Mouse (Mus musculus): ENCODE data around the gene Usp47.

Usp47 gene

DNA sequence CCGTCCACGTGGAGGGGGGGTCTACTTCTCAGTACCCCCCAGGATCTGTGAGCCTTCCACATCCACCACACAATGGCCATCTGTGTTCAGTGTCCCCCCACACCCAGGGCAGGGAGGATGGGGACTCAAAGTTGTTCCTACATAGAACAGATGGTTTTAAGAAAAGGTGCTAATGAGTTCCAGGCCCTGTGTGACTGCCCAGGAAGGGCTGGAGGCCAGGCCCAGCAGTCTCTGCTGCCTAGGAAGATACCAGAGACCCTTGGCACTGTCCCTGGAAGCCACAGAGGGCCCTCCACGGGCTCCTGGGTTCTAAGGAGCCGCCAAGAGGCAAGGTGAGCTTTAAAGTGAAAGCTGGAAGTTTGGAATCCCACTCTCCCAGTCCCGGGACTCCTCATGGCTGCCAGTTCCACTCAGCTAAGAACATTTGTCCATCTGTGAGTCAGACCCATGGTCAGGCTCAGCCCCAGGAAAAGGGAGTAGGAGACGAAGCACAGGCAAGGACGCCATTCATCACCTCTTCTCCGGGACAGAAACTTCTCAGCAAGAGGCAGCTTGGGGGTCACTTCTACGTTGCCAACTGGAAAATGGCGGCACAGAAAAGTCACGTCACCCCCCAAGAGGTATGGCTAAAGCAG lies 98.7 kb downstream of the Usp47 start:
- DNase-seq (ENCODE audit: low spot score), result no peak

DNA sequence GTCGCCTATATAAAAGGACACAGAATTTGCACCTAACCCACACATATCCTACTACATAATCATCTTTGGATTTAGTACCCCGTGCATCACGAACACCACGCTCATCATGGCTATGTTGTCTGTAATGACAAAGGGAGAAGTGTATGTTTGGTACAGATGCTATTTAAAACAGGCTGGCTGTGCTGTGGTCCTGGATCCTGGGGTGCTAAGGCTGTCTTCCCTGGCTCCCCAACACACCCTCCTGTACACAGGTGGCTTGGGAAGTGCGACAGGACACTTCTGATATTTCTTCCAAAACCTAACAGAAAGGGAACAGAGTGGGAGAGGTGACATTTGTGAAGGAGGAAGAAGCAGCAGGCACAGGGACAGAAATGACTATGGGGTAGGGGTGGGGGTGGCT lies 100.3 kb downstream of the Usp47 start:
- DNase-seq (ENCODE audit: low spot score), result no peak

DNA sequence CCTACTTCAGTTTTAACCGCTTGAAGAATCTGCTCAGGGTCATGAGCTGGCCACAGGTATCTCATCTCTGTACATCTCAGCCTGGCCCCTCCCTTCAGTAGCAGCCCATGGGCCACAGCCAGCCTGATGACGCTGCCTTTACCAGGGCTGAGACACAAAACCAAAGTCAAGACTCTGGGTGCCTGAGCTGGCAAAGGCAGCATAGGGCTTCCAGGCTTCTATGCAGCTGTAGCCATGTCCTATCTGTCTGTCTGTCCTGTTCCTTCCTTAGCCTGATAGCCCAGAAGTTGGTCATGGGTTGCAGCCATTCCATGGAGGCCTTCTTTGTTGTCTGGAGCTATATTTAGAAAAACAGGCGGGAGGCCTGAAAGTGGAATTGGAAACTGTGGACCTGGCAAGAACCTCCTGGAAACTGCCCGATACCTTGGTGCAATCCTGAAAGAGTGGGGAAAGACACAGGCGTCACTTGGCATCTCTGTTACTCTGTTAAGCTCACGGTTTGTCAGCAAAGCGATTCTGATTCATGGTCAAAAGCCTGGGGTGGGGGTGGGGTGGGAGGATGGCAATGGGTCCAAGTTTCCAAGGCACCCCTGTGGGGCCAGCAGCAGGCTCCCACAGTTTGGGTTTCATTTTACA lies 102.4 kb downstream of the Usp47 start:
- no peak for DNase-seq (ENCODE audit: low spot score)

DNA sequence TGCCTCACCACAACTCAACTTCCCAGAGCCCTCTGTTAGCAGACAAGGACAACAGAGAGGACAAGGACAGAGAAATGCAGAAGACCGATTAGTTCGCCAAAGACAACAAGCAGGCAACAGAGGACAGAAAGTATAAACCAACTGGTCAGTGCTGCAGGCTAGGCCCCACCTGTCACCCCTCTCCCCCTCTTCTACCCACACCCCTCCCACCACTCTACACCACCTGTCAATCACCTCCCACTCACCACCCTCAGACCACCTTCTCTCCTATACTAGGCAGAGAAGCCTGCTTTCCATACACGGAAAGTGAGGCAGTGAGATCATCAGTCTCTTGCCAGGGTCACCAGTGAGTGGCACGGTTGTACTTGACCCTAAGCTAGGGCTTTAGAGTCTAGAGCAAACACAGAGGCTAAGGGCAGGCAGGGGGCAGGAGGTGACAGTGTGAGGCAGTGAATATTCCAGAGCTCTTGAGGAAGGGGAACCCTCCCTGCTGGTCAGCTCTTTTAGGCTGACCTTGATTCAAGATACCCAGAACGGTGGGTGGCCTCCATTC lies 103.9 kb downstream of the Usp47 start:
- DNase-seq (ENCODE audit: low spot score), result no peak

DNA sequence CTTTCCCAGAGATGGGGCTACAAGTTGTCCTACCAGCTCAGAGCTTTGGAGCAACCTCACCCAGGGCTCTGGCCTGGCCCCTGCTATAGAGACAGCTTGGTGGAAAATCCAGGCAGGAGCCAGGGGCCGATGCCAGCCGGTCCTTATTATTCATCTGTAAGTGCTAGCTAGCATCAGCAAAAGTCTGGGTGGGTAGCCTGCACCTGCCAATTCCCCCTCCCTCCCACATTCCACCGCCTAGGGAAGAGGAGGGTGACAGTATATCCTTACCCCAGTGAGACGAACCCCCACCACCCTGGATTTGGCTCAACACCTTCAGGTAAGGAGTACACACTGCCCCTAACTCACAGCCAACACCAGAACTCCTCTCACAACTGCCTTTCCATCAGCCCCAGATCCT lies 104.7 kb downstream of the Usp47 start:
- no peak for DNase-seq (ENCODE audit: low spot score)

DNA sequence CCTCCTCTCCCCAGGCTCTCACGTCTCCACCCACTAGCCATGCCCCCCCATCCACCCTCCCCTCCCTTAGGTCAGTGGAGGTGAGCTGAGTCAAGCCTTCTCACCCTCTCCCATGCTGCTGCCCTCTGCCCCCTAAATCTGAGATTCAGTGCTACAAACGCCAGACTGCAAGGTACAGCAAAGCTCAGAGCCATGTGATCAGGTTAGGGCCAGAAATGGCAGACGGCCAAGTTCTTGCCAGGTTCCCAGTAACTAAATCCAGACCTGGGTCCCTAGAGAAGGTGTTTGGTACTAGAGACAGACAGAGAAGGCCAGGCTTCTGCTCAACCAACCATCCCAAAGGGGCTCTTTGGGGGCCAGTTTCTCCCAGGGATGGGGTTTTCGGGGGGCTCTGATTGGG lies 105.5 kb downstream of the Usp47 start:
- DNase-seq (ENCODE audit: low spot score), result no peak

DNA sequence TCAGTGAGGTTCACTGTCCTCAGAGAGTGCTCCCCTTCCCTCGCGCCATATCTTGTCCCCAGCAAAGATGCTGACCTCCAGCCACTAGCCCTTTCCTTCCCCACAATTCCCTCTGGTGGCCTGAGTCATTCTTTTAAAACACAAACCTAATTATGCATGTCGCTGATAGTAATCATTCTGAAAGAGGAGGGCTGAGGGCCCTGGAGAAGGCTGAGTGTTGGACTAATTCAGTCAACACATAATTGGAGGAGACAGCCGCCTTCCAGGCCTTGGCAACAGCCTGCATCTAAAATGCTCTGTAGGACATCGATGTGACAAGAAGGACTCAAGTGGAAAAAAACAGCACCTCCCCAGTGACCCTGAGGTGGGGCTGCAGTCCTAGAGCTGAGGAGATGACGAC lies 106.5 kb downstream of the Usp47 start:
- no peak for DNase-seq (ENCODE audit: low spot score)

DNA sequence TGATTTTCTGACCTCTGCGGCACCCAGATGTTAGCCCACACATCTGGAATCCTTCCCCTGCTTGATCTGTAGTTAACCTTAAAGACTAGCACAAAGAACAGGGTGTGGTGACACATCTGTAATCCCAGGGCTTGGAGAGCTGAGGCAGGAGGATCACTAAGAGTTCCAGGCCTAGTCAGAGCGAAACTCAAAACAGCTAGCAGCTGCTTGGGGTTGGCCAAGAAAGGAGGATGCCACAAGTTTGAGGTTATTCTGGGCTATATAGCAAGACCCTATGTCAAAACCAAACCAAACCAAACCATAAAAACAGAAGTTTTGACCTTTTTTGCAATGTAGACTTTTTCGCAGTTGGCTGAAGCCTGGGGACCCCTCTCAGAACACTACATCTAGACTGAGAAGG lies 107.4 kb downstream of the Usp47 start:
- no peak for DNase-seq (ENCODE audit: low spot score)

DNA sequence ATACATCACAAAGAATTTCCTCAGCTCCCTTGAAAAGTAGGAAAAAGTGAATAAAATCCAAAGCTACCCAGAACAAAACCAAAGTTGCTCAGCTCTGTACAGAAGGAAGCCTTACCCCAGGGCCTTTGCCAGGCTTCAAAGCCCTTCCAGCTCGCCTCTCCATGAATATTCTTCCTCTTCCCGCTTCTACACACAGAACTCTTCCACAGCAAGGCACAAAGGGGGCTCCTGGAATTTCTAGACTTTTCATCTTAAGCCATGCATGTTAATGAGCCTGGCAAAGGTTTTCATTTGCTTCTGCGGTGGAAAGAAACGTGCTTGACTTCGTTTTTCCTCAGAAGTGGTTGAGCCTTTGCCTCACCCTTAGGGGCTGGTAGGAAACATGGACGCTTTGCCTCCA lies 108.7 kb downstream of the Usp47 start:
- DNase-seq (ENCODE audit: low spot score), result no peak

DNA sequence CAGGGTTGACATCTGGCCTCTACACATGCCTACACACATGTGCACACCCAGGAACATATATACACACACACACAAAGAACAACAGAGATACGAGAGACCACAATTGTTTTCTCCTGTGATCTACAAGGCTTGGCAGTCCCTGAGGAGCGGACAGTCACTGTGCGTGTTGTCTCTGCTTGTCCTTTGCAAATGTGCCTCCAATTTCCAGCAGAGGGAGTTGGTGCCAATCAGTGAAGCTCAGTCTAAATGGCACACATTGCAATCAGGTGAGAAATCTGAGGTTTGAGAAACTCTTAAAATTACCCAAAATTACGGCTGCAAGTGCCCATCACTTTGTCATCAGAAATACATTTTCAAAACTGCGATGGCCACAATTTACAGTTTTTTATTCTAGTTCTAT lies 110.0 kb downstream of the Usp47 start:
- DNase-seq (ENCODE audit: low spot score), result no peak

DNA sequence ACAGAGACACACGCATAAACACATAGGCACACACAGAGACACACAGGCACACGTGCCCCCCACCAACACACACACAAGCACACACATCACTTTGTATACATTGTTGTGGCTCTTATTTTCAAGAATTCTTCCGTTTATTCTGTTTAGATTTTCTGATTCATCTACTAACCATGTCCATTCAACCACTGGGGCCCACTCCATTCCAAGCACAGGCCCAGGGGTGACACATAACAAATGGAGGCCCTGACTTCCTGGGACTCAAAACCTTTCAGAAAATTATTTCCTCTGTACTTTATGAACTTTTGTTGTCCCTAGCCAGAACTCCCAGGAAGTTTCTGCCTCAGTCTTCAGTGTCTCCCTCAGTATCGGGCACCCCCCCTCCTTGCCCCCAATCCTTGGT lies 111.9 kb downstream of the Usp47 start:
- DNase-seq (ENCODE audit: low spot score), result no peak

DNA sequence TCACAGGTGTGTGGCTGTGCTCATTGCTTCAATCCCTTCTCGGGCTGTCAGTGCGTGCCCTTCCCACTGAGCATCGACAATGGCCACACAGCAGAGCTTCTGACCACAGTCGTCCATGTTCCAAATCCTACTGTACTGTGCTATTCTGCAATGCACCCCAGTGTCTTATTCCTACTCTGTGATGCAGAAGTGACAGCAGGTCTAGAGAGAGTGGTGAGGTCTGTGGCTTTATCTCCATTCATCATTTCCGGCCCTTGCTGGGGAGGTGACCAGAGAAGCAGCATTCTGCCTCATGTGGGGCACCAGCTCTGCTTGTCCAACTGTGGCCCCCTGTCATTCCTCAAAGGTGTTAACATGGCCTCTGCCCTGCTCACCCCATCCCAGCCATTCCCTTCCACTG lies 113.2 kb downstream of the Usp47 start:
- DNase-seq (ENCODE audit: low spot score), result no peak

DNA sequence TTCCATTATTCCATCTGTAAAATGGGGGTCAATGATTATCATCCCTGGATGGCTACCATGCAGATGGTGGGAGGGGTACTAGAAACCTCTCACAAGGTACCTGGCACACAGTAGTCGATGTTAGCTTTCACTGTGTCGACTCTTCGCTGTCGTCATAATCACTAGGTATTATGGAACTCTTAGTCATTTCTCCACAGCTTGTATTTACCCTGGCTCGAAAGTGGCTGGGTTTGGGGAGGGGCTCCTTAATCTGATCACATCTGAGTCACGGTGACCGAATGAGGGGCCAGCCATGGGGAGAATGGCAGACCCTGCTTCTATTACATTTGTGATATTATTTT lies 114.8 kb downstream of the Usp47 start:
- DNase-seq (ENCODE audit: low spot score), result no peak

DNA sequence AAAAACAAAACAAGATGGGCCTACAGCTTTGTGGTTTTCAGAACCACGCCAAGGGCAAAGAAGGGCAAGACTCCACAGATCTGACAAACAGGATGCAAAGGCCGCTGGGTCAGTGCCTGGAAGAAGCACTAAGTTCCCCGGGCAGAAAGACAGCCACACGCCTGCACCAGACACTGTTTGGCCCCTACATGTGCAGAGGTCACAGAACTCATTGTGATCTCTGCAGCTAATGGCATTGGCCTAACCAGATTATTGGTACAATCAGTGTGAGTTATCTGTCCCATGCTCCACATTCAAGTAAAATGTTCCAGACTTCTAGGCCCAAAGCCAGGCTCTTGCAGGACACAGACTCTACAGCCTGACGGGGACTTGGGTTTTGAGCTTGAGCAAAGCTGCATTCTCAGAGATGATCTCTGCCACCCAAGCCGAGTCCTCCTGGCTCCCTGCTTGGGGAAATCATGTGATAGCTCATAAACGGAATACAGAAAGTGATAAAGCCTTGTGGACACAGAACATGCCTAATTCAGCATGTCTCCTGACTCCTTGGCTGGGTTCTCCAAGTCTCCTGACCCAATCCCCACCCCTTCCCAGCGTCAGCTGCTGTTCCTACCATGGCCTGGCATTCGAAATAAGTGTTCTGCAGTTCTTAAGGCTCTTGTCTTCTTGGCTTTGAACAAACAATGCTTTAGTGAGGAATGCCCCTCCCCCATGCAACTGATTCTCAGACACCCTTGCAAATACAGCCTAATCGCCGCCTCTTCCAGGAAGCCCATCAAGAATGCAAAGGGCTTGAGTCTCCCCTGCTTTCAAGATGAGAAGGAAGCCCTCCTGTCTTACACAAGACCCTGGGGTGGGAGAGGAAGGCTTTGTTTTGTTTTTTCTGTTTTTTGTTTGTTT lies 115.5 kb downstream of the Usp47 start:
- DNase-seq (ENCODE audit: low spot score), result no peak

DNA sequence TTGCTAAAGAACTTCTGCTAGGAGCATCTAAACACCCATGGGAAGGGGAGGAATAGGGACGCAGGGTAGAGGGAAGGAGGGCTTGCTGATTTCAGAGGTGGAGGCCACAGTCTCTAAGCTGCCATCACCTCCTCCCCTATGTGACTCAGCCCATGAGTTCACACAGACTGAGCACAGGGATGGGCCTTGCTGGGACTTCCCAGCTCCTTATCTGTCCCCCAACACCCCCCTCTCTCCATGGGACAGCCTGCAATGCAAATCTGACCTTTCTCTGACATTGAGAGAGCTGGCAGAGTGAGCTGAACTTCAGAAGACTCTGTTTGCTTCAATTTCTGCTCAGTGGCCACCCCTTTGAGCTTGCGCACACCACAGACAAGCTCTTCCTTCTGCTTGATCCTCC lies 117.4 kb downstream of the Usp47 start:
- DNase-seq (ENCODE audit: low spot score), result no peak

DNA sequence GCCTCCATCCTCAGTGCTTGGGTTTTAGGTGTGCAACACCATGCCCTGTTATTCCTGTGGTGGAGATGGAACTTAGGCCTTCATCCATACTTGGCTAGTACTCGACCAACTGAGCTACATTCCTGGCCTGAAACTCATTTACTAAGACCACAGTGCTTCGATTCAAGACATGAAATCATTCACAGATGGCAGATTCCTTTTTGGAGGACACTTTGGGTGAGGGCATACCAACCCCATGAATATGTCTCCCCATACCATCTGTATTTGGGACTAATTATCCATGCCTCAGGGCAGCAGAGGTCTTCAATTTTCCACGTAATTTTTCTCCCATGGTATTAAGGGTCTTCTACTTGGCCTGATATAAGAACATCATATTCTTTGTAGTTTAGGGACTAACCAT lies 119.3 kb downstream of the Usp47 start:
- DNase-seq (ENCODE audit: low spot score), result no peak

DNA sequence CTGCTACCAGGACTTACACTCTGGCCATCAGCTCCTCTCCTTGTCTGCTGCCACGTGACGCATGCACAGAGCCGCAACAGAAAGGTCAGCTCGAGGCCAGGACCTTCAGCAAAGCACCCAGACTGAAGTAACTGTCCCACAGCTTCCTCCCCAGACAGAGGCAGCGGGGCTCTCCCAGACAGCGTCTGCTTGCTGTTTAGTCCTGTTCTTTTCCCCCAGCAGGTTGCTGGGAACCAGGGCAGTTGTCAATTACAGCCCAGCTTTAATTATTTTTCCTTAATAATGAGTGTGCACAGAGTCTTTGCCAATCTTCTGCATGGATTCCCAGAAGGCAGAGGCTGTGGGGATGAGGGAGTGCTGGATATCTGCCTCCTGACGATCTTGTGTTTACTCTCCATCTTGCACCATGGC lies 119.8 kb downstream of the Usp47 start:
- no peak for DNase-seq (ENCODE audit: low spot score)

DNA sequence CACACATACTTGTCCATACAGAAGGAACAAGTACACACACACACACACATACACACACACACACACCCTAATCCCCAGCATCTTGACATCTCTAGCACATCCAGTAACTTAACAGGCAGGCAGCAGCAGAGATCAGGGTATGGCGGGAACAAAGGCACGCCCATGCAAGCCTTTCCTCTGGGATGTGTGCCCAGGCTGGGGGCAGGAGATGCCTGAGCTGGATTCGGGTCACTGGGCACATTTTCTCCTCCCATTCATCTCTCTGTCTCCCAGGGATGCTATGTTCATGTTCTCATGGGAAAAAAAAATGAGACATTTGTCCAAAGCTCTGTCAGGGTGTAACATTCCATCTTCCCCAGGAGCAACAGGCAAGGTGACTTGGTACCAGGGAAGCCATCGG lies 120.7 kb downstream of the Usp47 start:
- DNase-seq (ENCODE audit: low spot score), result no peak

DNA sequence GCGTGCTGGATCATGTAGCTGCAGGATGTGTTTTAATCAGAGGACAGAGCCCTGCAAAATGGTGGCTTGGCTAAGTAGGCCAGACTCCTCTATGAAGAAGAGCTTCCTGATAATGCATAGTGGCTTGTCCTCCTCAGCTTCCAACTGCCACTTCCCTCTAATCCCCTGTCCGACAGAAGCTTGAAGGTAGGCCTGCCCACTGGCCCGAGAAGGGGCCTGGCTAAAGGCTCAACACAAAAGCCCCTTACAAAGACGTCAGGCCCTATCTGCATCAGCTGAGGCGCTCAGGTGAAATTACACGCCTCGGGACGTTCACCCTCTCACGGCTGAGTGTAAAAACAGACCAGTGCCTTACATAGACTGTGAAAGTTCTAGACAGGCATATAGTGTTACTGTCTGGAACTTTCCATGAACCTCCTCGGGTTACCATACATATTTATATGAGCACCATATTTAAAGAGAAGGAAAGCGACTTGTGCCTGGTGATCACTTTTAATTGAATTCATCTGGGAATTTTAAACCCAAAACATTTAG lies 121.4 kb downstream of the Usp47 start:
- no peak for DNase-seq (ENCODE audit: low spot score)

DNA sequence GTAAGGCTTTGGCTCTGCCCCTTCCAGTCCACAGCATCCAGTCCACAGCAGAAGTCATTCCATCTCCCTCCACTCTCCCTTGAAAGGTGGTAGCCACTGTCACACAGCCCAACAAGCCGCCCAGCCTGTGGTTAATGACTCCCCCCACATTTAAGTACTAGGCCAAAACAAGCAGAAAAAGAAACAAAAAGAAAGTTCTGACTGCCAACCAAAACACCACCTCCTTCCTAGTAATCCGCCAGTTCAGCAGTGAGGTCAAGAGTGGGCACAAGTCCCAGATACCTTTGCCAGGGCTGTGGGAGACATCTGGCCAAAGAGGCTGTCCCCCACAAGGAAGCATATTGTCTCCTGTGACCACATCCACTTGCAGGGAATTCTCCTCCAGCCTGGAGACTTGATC lies 124.7 kb downstream of the Usp47 start:
- no peak for DNase-seq (ENCODE audit: low spot score)

DNA sequence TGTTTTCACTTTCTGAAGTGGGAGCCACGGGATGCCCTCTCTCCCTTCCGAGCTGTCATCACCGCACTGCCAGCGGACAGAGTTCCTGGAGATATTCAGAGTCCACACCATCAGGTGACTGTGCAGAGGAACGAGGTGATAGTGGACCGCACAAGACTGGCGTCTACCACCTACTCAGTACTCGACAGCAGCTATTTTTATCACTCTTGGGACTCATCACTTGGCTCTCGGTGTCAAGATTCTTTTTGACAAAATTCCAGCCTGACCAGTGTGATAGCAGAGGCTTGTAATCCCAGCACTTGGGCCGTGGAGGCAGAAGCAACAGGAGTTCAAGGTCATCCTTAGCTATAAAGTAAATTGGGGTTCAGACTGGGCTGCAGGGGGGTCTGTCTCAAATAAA lies 125.8 kb downstream of the Usp47 start:
- no peak for DNase-seq (ENCODE audit: low spot score)

DNA sequence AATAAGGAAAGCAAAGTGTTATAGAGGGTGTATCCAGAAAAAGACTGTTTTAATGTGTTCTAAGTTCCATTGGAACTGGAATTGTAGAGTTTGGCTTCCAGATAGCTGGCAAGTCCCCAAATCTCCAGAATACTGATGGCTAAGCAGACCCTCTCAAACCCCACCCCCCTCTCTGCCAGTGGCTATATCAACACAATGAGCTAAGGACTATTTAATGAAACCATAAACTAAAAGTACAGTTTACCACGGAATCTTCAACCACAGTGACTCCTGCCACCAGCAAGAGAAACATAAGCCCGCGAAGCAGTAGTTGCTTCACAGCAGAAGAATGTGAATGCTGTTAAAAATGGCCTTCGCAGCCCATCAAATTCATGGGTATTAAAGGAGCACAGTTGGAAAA lies 131.1 kb downstream of the Usp47 start:
- DNase-seq (ENCODE audit: low spot score), result no peak

DNA sequence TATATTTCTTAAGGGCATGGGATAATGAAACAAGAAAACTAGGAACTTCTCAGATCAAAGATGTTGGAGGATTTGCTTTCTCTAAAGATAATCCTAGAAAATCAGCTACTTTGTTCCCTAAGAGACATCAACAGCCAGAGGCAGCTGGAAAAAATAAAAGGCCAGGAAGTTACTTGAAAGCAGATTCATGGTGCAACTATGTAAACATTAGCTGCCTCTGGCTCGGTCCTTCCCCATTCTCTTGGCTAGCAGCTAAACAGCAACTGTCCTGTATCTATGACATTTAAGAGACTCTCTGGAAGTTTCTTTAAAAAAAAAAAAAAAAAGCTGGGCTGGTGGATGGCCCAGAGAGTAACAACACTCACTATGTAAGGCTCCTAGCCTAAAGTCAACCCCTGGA lies 131.9 kb downstream of the Usp47 start:
- DNase-seq (ENCODE audit: low spot score), result no peak
